Mouse (Mus musculus): ENCODE results near the gene Plpp1. TPM values are rescaled to one million over a fixed set of nuclear protein-coding genes. Genes with fewer than 3 reads are reported as not detected.

The Plpp1 gene
- polyA plus RNA-seq, 1 experiment from 2014 or later = 61.9 TPM

DNA sequence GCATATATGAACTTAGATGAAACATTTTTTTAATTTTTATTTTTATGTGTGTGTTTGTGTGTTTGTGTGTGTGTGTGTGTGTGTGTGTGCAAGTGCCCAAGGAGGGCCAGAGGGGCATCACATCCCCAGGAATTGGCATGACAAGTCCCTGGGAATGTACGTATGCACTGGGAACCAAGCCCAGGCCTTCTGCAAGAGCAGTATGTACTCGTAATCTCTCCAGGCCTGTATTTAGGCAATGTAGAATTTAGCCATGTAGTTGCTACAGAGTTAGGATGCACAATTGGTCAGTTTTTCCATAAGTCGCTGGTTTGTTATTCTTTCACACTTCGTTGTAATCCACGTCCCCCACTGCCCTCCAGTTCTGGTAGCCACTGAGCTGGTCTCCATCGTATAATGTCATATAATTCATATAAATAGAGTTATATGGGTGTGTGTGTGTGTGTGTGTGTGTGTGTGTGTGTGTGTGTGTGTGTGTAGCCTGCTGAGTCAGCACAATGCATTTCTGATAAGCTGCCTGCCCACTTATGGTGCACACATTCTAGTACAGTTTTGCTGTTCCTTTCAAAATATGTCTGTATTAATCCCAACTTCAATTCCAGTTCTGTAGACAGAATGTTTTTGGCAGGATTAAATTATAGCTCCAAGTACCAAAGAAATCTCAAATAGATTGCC, 22.8 kb downstream of the Plpp1 start:
- no peak overlapping the region for H3K9ac ChIP-seq (ENCODE audit: low read depth, low read length)
- H3K27me3 ChIP-seq (ENCODE audit: control insufficient read depth, insufficient read depth, low read length) = no peaks in the 10 kb centered on the region
- no peaks in the 10 kb centered on the region for H3K9me3 ChIP-seq (ENCODE audit: control insufficient read depth, low read length)
- no peaks in the 10 kb centered on the region for H3K4me1 ChIP-seq (ENCODE audit: control insufficient read depth, insufficient read depth, low read length)
- H3K36me3 ChIP-seq (ENCODE audit: control insufficient read depth, insufficient read depth, low read length) = no peaks in the 10 kb centered on the region
- ATAC-seq (ENCODE audit: low FRiP score, low TSS enrichment) = no peak
- no peak overlapping the region for H3K4me2 ChIP-seq (replicated peaks; ENCODE audit: low read depth, low read length)
- H3K4me3 ChIP-seq (ENCODE audit: low read length) = no peak overlapping the region
- 84% methylated on average over 6 of the region's 6 CpGs for WGBS
- no peak overlapping the region for H3K27ac ChIP-seq (ENCODE audit: low read depth, low read length)

DNA sequence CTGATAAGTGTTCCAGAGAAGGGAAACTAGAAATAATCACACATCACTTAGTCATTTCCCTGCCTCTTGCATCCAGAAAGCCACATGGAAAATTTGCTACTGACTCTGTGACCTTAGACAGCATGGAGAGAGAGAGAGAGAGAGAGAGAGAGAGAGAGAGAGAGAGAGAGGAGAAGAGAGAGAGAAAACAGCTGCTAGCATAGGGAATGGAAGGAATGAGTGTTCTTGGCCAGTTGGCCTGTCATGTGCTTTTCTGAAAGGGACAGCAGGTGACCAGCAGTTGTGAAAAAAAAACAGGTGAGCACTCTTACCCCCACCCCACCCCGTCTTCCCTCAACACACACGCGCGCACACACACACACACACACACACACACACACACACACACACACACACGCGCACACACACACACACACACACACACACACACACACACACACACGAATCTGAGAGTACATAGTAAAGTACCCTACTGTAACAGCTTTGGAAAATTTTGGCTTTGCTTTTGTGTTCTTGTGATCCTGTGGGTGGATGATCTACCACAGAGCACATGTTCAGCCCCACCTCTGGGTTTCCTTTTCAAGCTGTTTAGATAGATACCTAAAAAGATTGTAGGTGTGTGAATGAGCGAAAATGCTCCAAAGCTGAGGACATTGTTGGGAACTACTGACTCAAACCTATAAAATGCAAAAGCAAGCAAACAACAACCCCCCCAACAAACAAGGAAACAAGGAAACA, 23.5 kb downstream of the Plpp1 start:
- H3K4me3 ChIP-seq (ENCODE audit: low read length) = no peak overlapping the region
- no peak overlapping the region for H3K27ac ChIP-seq (ENCODE audit: low read depth, low read length)
- H3K27me3 ChIP-seq (ENCODE audit: control insufficient read depth, insufficient read depth, low read length) = no peaks in the 10 kb centered on the region
- ATAC-seq (ENCODE audit: low FRiP score, low TSS enrichment) = no peak
- H3K9ac ChIP-seq (ENCODE audit: low read depth, low read length) = no peak overlapping the region
- no peak overlapping the region for H3K4me2 ChIP-seq (replicated peaks; ENCODE audit: low read depth, low read length)
- H3K4me1 ChIP-seq (ENCODE audit: control insufficient read depth, insufficient read depth, low read length) = no peaks in the 10 kb centered on the region
- 90% methylated on average over 8 of the region's 8 CpGs for WGBS
- H3K36me3 ChIP-seq (ENCODE audit: control insufficient read depth, insufficient read depth, low read length) = no peaks in the 10 kb centered on the region
- H3K9me3 ChIP-seq (ENCODE audit: control insufficient read depth, low read length) = no peaks in the 10 kb centered on the region

DNA sequence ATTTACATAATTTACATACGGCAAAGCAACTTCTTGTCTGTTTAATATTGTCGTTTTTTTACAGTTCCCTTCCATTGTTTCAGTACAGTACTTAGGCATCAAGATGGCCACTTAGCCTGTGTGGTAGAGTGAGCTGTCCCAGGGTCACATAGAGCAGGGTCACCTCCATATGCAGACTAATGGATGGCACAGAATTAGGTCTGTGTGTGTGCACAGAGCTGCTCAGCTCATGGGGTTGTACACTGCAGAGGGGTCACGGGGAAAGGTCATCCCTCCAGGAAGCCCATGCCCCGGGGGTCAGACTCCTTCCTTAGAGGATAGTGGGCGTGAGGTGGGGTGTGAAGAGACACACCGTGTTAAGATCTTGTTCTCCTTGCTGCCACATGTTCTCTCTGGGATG, 24.9 kb downstream of the Plpp1 start:
- ATAC-seq (ENCODE audit: low FRiP score, low TSS enrichment) = no peak
- Histone ChIP-seq H3K27ac (ENCODE audit: low read depth, low read length) (no peak overlapping the region), H3K4me3 (ENCODE audit: low read length) (no peak overlapping the region), H3K9me3 (ENCODE audit: control insufficient read depth, low read length) (no peaks in the 10 kb centered on the region), H3K4me1 (ENCODE audit: control insufficient read depth, insufficient read depth, low read length) (no peaks in the 10 kb centered on the region), H3K9ac (ENCODE audit: low read depth, low read length) (no peak overlapping the region), H3K27me3 (ENCODE audit: control insufficient read depth, insufficient read depth, low read length) (no peaks in the 10 kb centered on the region), H3K36me3 (ENCODE audit: control insufficient read depth, insufficient read depth, low read length) (no peaks in the 10 kb centered on the region), H3K4me2 (replicated peaks; ENCODE audit: low read depth, low read length) (no peak overlapping the region)
- 44% methylated on average over 6 of the region's 6 CpGs for WGBS

DNA sequence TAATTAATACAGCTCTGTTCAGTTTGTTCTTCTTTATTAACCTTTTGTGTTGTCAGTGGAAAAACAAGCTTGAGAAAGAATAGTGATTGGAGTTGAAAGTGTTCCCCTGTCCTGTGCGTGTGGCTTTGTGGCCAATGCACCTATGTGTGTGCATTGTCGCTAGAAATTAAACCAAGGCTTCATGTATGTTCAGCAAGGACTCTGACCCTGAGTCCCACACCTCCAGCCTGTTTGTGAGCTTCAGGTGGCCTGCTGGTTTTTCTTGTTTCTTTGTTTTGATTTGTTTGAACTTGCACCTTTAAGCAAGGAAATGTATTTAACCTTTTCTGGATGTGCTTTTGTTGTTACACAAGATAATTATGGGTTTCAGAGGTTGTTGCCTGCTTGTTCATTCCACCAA, 29.0 kb downstream of the Plpp1 start:
- ATAC-seq (ENCODE audit: low FRiP score, low TSS enrichment) = no peak
- Histone ChIP-seq H3K27ac (ENCODE audit: low read depth, low read length) (no peak overlapping the region), H3K36me3 (ENCODE audit: control insufficient read depth, insufficient read depth, low read length) (no peaks in the 10 kb centered on the region), H3K4me2 (replicated peaks; ENCODE audit: low read depth, low read length) (no peak overlapping the region), H3K9ac (ENCODE audit: low read depth, low read length) (no peak overlapping the region), H3K4me3 (ENCODE audit: low read length) (no peak overlapping the region), H3K9me3 (ENCODE audit: control insufficient read depth, low read length) (no peaks in the 10 kb centered on the region), H3K27me3 (ENCODE audit: control insufficient read depth, insufficient read depth, low read length) (no peaks in the 10 kb centered on the region), H3K4me1 (ENCODE audit: control insufficient read depth, insufficient read depth, low read length) (peaks cover 9% of the 10 kb centered on the region; the same call in 1 of the 2 replicates)
- 91% methylated on average over 2 of the region's 2 CpGs for WGBS

DNA sequence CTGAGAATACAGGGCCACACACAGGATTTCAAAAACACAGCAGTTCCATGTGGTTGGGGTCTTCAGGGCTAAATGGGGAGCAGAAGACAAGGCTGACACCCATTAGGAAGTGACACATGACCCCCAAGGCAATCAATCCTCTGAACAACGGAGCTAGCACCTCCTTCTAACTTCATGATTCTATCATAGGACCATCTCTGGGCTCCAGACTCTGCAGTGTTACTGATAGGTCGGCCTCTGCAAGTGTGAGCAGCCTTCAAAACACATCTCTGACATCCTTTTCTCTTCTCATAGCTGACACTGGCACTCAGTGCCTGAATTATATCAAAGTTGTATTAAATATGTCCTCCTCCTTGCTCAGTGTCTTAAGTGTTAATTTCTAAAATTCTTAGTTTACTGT, 32.0 kb downstream of the Plpp1 start:
- Histone ChIP-seq H3K4me1 (ENCODE audit: control insufficient read depth, insufficient read depth, low read length) (peaks cover 9% of the 10 kb centered on the region; the same call in 1 of the 2 replicates), H3K27me3 (ENCODE audit: control insufficient read depth, insufficient read depth, low read length) (no peaks in the 10 kb centered on the region), H3K9ac (ENCODE audit: low read depth, low read length) (no peak overlapping the region), H3K9me3 (ENCODE audit: control insufficient read depth, low read length) (no peaks in the 10 kb centered on the region), H3K4me3 (ENCODE audit: low read length) (no peak overlapping the region), H3K27ac (ENCODE audit: low read depth, low read length) (no peak overlapping the region), H3K4me2 (replicated peaks; ENCODE audit: low read depth, low read length) (no peak overlapping the region), H3K36me3 (ENCODE audit: control insufficient read depth, insufficient read depth, low read length) (no peaks in the 10 kb centered on the region)
- 4% methylated on average over 2 of the region's 2 CpGs for WGBS
- no peak for ATAC-seq (ENCODE audit: low FRiP score, low TSS enrichment)

DNA sequence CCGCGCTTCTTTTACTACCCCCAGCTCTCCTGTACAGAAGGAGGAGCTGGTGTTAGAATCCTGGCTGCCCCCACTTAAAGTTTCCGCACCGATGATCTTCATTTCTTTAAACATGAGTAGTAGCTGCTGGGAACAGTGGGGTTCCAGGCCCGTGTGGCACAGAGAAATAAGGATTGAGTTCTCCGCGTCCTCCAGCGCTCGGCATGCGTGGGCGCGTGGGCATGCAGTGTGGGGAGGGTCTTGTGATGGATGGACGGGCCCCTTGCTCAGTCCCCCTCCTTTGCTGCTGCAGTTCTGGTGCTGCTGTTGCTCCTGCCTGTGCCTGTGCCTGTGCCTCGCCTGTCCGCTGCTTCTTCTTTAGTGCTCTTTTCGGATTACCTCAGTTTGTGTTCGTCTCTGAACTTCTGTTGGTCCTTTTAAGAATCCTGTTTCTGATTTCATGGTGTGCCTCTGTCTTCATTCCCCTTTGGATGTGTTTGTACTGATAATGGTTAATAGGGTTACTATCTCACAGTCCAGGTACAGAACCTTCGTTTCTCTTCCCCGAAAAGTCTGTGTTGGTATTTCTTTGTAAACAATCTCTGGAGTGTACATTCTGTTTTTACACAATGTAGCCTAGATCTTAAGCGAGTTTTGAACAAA, 32.8 kb downstream of the Plpp1 start:
- H3K4me1 ChIP-seq (ENCODE audit: control insufficient read depth, insufficient read depth, low read length) = peaks cover 9% of the 10 kb centered on the region; the same call in 1 of the 2 replicates
- H3K36me3 ChIP-seq (ENCODE audit: control insufficient read depth, insufficient read depth, low read length) = no peaks in the 10 kb centered on the region
- ATAC-seq (ENCODE audit: low FRiP score, low TSS enrichment) = peak; percentile 74
- H3K27me3 ChIP-seq (ENCODE audit: control insufficient read depth, insufficient read depth, low read length) = no peaks in the 10 kb centered on the region
- H3K9me3 ChIP-seq (ENCODE audit: control insufficient read depth, low read length) = no peaks in the 10 kb centered on the region
- H3K9ac ChIP-seq (ENCODE audit: low read depth, low read length) = 0 out of 2 replicates have a peak overlapping the region, but pooled peaks have one; percentile 18
- no peak overlapping the region; the same call in 1 of the 2 replicates for H3K27ac ChIP-seq (ENCODE audit: low read depth, low read length)
- H3K4me3 ChIP-seq (ENCODE audit: low read length) = no peak overlapping the region
- H3K4me2 ChIP-seq (replicated peaks; ENCODE audit: low read depth, low read length) = no peak overlapping the region; the same call in 1 of the 2 replicates
- WGBS = 47% methylated on average over 20 of the region's 20 CpGs

DNA sequence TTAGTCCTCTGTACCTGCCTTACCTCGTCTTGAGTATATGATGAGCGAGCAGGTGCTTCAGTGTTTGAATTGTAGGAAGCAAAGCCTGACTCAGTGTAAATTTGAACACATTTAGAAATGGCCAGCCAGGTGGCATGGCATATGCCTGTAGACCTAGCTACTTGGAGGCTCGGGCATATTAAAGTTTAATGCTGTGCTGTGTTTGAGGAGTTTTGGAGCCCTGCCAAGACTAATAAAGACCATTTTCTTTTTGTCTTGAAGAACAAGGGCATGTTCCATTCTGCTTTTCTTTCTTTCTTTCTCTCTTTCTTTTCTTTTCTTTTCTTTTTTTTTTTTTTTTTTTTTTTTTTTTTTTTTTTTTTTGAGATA, 33.3 kb downstream of the Plpp1 start:
- H3K9ac ChIP-seq (ENCODE audit: low read depth, low read length) = no peak overlapping the region

DNA sequence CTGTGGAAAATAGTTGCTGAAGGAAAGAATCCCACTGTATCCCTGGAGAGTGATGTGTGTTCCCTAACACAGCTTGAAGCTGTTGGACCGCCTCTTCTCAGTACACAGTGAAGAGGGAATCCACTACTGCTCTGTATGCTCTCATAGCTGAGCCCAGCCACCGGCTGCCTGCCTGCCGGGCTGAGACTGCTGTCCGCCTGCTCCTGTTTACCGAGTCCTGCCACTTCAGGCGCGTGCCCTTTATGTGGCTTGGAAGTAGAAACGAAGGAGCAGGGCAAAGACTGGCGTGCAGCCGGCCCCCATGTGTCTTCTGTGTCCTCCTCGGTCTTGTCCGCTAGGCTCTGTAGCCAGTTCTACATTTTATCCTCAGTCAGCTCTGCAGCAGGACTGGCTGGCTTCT, 34.5 kb downstream of the Plpp1 start:
- no peak overlapping the region for H3K4me2 ChIP-seq (replicated peaks; ENCODE audit: low read depth, low read length)
- H3K9me3 ChIP-seq (ENCODE audit: control insufficient read depth, low read length) = no peaks in the 10 kb centered on the region
- no peak overlapping the region for H3K27ac ChIP-seq (ENCODE audit: low read depth, low read length)
- no peak overlapping the region for H3K9ac ChIP-seq (ENCODE audit: low read depth, low read length)
- H3K4me3 ChIP-seq (ENCODE audit: low read length) = no peak overlapping the region
- no peak for ATAC-seq (ENCODE audit: low FRiP score, low TSS enrichment)
- no peaks in the 10 kb centered on the region for H3K27me3 ChIP-seq (ENCODE audit: control insufficient read depth, insufficient read depth, low read length)
- H3K36me3 ChIP-seq (ENCODE audit: control insufficient read depth, insufficient read depth, low read length) = no peaks in the 10 kb centered on the region
- peaks cover 9% of the 10 kb centered on the region; the same call in 1 of the 2 replicates for H3K4me1 ChIP-seq (ENCODE audit: control insufficient read depth, insufficient read depth, low read length)
- 60% methylated on average over 12 of the region's 12 CpGs for WGBS

More for the DNA sequence above, 33.3 kb downstream of the Plpp1 start:
- Histone ChIP-seq H3K27me3 (ENCODE audit: control insufficient read depth, insufficient read depth, low read length) (no peaks in the 10 kb centered on the region), H3K4me2 (replicated peaks; ENCODE audit: low read depth, low read length) (no peak overlapping the region), H3K4me1 (ENCODE audit: control insufficient read depth, insufficient read depth, low read length) (peaks cover 9% of the 10 kb centered on the region; the same call in 1 of the 2 replicates), H3K9me3 (ENCODE audit: control insufficient read depth, low read length) (no peaks in the 10 kb centered on the region), H3K4me3 (ENCODE audit: low read length) (no peak overlapping the region), H3K36me3 (ENCODE audit: control insufficient read depth, insufficient read depth, low read length) (no peaks in the 10 kb centered on the region), H3K27ac (ENCODE audit: low read depth, low read length) (no peak overlapping the region)
- no peak for ATAC-seq (ENCODE audit: low FRiP score, low TSS enrichment)
- WGBS = 72% methylated on average over 3 of the region's 3 CpGs

DNA sequence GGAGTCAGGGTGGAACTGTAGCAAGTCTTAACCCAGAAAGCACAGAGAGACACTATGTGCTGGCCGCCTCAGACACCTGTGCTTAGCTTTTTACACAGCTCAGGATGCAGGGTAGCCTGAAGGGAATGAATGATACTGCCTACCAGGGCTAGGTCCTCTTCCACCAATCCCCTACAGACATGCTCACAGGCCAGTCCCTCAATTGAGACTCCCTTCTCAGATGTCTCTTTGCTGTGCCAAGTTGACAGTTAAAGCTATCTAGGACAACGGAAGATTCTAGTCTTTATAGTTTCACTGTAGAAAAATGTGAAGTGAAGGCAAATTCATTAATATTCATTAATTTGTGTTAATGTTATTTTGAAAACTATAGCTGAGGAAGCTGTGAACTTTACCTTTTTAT, 36.4 kb downstream of the Plpp1 start:
- H3K27ac ChIP-seq (ENCODE audit: low read depth, low read length) = no peak overlapping the region
- no peaks in the 10 kb centered on the region for H3K27me3 ChIP-seq (ENCODE audit: control insufficient read depth, insufficient read depth, low read length)
- WGBS = 65% methylated on average over 2 of the region's 2 CpGs
- H3K4me2 ChIP-seq (replicated peaks; ENCODE audit: low read depth, low read length) = no peak overlapping the region
- ATAC-seq (ENCODE audit: low FRiP score, low TSS enrichment) = no peak
- H3K9me3 ChIP-seq (ENCODE audit: control insufficient read depth, low read length) = no peaks in the 10 kb centered on the region
- H3K4me3 ChIP-seq (ENCODE audit: low read length) = no peak overlapping the region
- H3K36me3 ChIP-seq (ENCODE audit: control insufficient read depth, insufficient read depth, low read length) = no peaks in the 10 kb centered on the region
- H3K9ac ChIP-seq (ENCODE audit: low read depth, low read length) = no peak overlapping the region
- peaks cover 9% of the 10 kb centered on the region; the same call in 1 of the 2 replicates for H3K4me1 ChIP-seq (ENCODE audit: control insufficient read depth, insufficient read depth, low read length)
